Mouse (Mus musculus) spleen, adult 2 months (tissue): Measurements from ENCODE around the gene Mesd.

ENCODE experiments used
- CTCF ChIP-seq: fragments of 200-500 bp; IDR thresholded peaks from 2 replicates; pipeline ENCODE4 v1.5.1; 2011; ENCODE audit warnings: mild to moderate bottlenecking, inconsistent platforms; ENCODE audit not compliant: insufficient read depth, insufficient read length, insufficient replicate concordance; ENCODE audit errors: extremely low read depth
- POLR2A ChIP-seq: fragments of 200-500 bp; IDR thresholded peaks from 2 replicates; pipeline ENCODE4 v1.6.1; 2011; ENCODE audit warnings: low read depth, low read length, inconsistent platforms

DNA sequence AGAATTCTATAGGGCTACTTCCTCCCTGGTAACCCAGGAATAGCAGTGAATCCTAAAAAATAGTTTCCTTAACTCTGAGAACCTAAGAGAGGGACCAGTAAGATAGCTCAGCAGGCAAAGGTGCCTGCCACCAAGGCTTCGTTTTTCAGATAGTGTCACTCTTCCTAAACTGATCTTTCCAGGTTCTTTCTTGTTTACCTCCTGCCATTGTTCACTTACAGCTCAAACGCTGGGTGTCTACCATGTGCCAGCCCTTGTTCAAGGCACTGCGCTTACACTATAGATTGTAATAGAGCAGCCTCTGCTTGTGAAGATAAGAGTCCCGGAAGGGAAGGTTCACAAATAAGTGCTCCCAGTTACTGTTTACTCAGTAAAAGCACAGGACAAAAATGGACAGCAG is 1.6 kb downstream of the Mesd start:
- no peak for TF ChIP-seq CTCF
- no peak for TF ChIP-seq POLR2A
